Mouse (Mus musculus): ENCODE data around the gene Ddx21.

GRCm38 (mm10) chr10:62546441-62546840 lies 55.6 kb downstream of the Ddx21 start:
- TF ChIP-seq CTCF (IDR thresholded peaks at IDR 0.05; ENCODE audit: low read depth, low read length): no peak
- TF ChIP-seq EP300 (IDR thresholded peaks at IDR 0.05; ENCODE audit: insufficient read depth, low read depth, low read length): no peak
